Mouse (Mus musculus) bone marrow macrophage, adult 2 months (primary cell): ENCODE data around the gene Gm20518. TPM values are rescaled to one million over a fixed set of nuclear protein-coding genes. Genes with fewer than 3 reads are reported as not detected.

Experiments
- H3K27ac ChIP-seq: 2 replicates; pipeline ENCODE4 v1.5.1; 2012; ENCODE audit warnings: low read depth, low read length; ENCODE audit not compliant: insufficient read depth
- H3K4me1 ChIP-seq: 2 replicates; pipeline ENCODE4 v1.6.1; 2012; ENCODE audit warnings: low read length; ENCODE audit not compliant: control insufficient read depth, insufficient read depth
- H3K4me3 ChIP-seq: 2 replicates; pipeline ENCODE4 v1.5.1; 2012; ENCODE audit warnings: mild to moderate bottlenecking, low read length, moderate library complexity; ENCODE audit not compliant: insufficient read depth
- CTCF ChIP-seq: IDR thresholded peaks from 2 replicates; pipeline ENCODE4 v1.5.1; 2012; ENCODE audit warnings: low read depth, mild to moderate bottlenecking, low read length, moderate library complexity
- POLR2A ChIP-seq: IDR thresholded peaks from 2 replicates; pipeline ENCODE4 v1.6.1; 2012; ENCODE audit warnings: mild to moderate bottlenecking, low read depth, low read length, borderline replicate concordance
- polyA plus RNA-seq: library from polyadenylated mRNA; stranded (reverse); fragments of >200 nt; gene quantifications from 2 replicates; pipeline ENCODE4 v1.2.4, GENCODE M21; 2012; ENCODE audit not compliant: missing spikeins, insufficient read depth, insufficient read length

Gm20518 gene
- polyA plus RNA-seq, 1 experiment = not detected

GRCm38 (mm10) chr16:17801777-17802455 is 89.6 kb downstream of the Gm20518 start:
- Histone ChIP-seq H3K4me1 (peaks cover 7% of the 10 kb centered on the region), H3K4me3 (no peak overlapping the region), H3K27ac (no peak overlapping the region)
- no peak for TF ChIP-seq POLR2A
- TF ChIP-seq CTCF = no peak

GRCm38 (mm10) chr16:17799584-17799983 is 91.9 kb downstream of the Gm20518 start:
- Histone ChIP-seq H3K4me3 (no peak overlapping the region), H3K27ac (no peak overlapping the region), H3K4me1 (peaks cover 6% of the 10 kb centered on the region; the same call in 1 of the 2 replicates)
- TF ChIP-seq POLR2A = no peak
- no peak for TF ChIP-seq CTCF

GRCm38 (mm10) chr16:17798321-17799180 is 92.9 kb downstream of the Gm20518 start:
- Histone ChIP-seq H3K4me3 (no peak overlapping the region), H3K27ac (no peak overlapping the region), H3K4me1 (peaks cover 6% of the 10 kb centered on the region; the same call in 1 of the 2 replicates)
- TF ChIP-seq CTCF (no peak), POLR2A (no peak)

- TF ChIP-seq CTCF (no peak), POLR2A (no peak)
- Histone ChIP-seq H3K27ac (no peak overlapping the region), H3K4me1 (peaks cover 5% of the 10 kb centered on the region; the same call in 1 of the 2 replicates), H3K4me3 (no peak overlapping the region)
Observed at GRCm38 (mm10) chr16:17797812-17798311, 93.6 kb downstream of the Gm20518 start.

- H3K4me1 ChIP-seq = peaks cover 3% of the 10 kb centered on the region; the same call in 1 of the 2 replicates
- H3K4me3 ChIP-seq = peak within 1 kb of the TSS; percentile 16
- H3K27ac ChIP-seq = no peak within 1 kb of the TSS
- TF ChIP-seq CTCF = no peak
- no peak for TF ChIP-seq POLR2A
Observed at GRCm38 (mm10) chr16:17796971-17797811, 94.3 kb downstream of the Gm20518 start, which contains the start of gene Scarf2. Scarf2 (plus strand) TSS chr16:17797282.

GRCm38 (mm10) chr16:17796519-17796918 is 95.0 kb downstream of the Gm20518 start:
- no peak for TF ChIP-seq POLR2A
- no peak for TF ChIP-seq CTCF
- no peak overlapping the region for H3K27ac ChIP-seq
- peaks cover 3% of the 10 kb centered on the region; the same call in 1 of the 2 replicates for H3K4me1 ChIP-seq
- H3K4me3 ChIP-seq = peak overlapping the region; percentile 16; the same call in 1 of the 2 replicates

GRCm38 (mm10) chr16:17795643-17796042 is 95.8 kb downstream of the Gm20518 start:
- Histone ChIP-seq H3K4me1 (peaks cover 3% of the 10 kb centered on the region; the same call in 1 of the 2 replicates), H3K4me3 (no peak overlapping the region), H3K27ac (no peak overlapping the region)
- TF ChIP-seq CTCF = no peak

GRCm38 (mm10) chr16:17794047-17794446 is 97.4 kb downstream of the Gm20518 start:
- TF ChIP-seq CTCF (no peak), POLR2A (no peak)
- H3K4me3 ChIP-seq = no peak overlapping the region
- H3K4me1 ChIP-seq = peaks cover 3% of the 10 kb centered on the region; the same call in 1 of the 2 replicates
- no peak overlapping the region for H3K27ac ChIP-seq

- TF ChIP-seq CTCF (no peak), POLR2A (no peak)
- Histone ChIP-seq H3K4me3 (no peak overlapping the region), H3K4me1 (peaks cover 3% of the 10 kb centered on the region; the same call in 1 of the 2 replicates), H3K27ac (no peak overlapping the region)
Observed at GRCm38 (mm10) chr16:17792728-17793127, 98.7 kb downstream of the Gm20518 start.
